Comparison of ENCODE assay signal across 8 mouse cellular contexts in genomic region chr10:127661915-127662663, GRCm38 (mm10). TPM values are rescaled to one million over a fixed set of nuclear protein-coding genes. Genes with fewer than 3 reads are reported as not detected.
DNase-seq lines count a peak whose midpoint lies in the region; ATAC-seq and TF ChIP-seq lines count a peak whose summit lies in the region.

No protein-coding gene starts in this region.

- peak overlapping the region; percentile 90 for H3K4me2 ChIP-seq in embryonic facial prominence, embryonic 13.5 days
- peak overlapping the region; percentile 67 for H3K4me2 ChIP-seq in heart, postnatal 0 days (ENCODE audit: low read depth, low read length)

- H3K4me1 ChIP-seq in embryonic facial prominence, embryonic 13.5 days = peaks cover 63% of the 10 kb centered on the region
- H3K4me1 ChIP-seq in heart, postnatal 0 days (ENCODE audit: control insufficient read depth, insufficient read depth) = peaks cover 39% of the 10 kb centered on the region

- H3K9me3 ChIP-seq in embryonic facial prominence, embryonic 13.5 days = no peaks in the 10 kb centered on the region
- no peaks in the 10 kb centered on the region for H3K9me3 ChIP-seq in heart, postnatal 0 days (replicated peaks; ENCODE audit: control insufficient read depth, low read length)

- H3K9ac ChIP-seq in embryonic facial prominence, embryonic 13.5 days = peak overlapping the region; percentile 62
- H3K9ac ChIP-seq in heart, postnatal 0 days (replicated peaks; ENCODE audit: low read depth, low read length) = peak overlapping the region; percentile 39

- peaks cover 55% of the 10 kb centered on the region for H3K36me3 ChIP-seq in embryonic facial prominence, embryonic 13.5 days
- H3K36me3 ChIP-seq in heart, postnatal 0 days (replicated peaks; ENCODE audit: control insufficient read depth, insufficient read depth, low read length) = peaks cover 44% of the 10 kb centered on the region

- WGBS in embryonic facial prominence, embryonic 13.5 days = 8% methylated on average over 16 of the region's 16 CpGs
- 3% methylated on average over 16 of the region's 16 CpGs for WGBS in heart, postnatal 0 days

- H3K27ac ChIP-seq in embryonic facial prominence, embryonic 13.5 days = peak overlapping the region; percentile 86
- peak overlapping the region; percentile 79 for H3K27ac ChIP-seq in heart, postnatal 0 days (ENCODE audit: low read depth)

- peak overlapping the region; percentile 87 for H3K4me3 ChIP-seq in embryonic facial prominence, embryonic 13.5 days
- H3K4me3 ChIP-seq in heart, postnatal 0 days (ENCODE audit: low read depth, low read length) = peak overlapping the region; percentile 42

- TF ChIP-seq EP300 in heart, postnatal 0 days (IDR thresholded peaks at IDR 0.05; ENCODE audit: low read depth) = no peak

- no peak for TF ChIP-seq CTCF in heart, postnatal 0 days (IDR thresholded peaks at IDR 0.05; ENCODE audit: low read depth)

- ATAC-seq in embryonic facial prominence, embryonic 13.5 days (ENCODE audit: insufficient number of reproducible peaks, insufficient read depth, low FRiP score, low TSS enrichment, low read depth) = peak; percentile 23; the same call in 1 of the 2 replicates
- peak; percentile 43 for ATAC-seq in heart, postnatal 0 days (ENCODE audit: insufficient read depth, low read depth)

- H3K27me3 ChIP-seq in embryonic facial prominence, embryonic 13.5 days = no peaks in the 10 kb centered on the region
- no peaks in the 10 kb centered on the region for H3K27me3 ChIP-seq in heart, postnatal 0 days (ENCODE audit: control insufficient read depth, insufficient read depth, low read length)

- DNase-seq in ES-CJ7 (ENCODE audit: low read depth, low spot score) = peak; percentile 61
- peak; percentile 68 to 71 for DNase-seq in adrenal gland, adult 18-20 months (ENCODE audit: low spot score in 2 of 2)
- peak; percentile 84 for DNase-seq in heart, postnatal 0 days (ENCODE audit: low spot score)
- DNase-seq in kidney, postnatal 14 days = peak; percentile 84
- DNase-seq in lung, postnatal 36 days = peak; percentile 82
- DNase-seq in right cerebral cortex, adult 18-20 months = peak; percentile 74
- no peak for DNase-seq in layer of hippocampus, adult 9-10 months (ENCODE audit: low spot score)

RNA-seq across cellular contexts. Expression of gene Nemp1, which starts 4.6 kb away (rescaled TPM):
- total RNA-seq in adrenal gland, adult 18-20 months (2021) = 1 to 10 TPM; 5.0 to 5.4 TPM
- 9.1 and 10.6 TPM in 2 replicates for polyA plus RNA-seq in embryonic facial prominence, embryonic 13.5 days (2015; fragmentation: Nextera tagmentation; extraction: Ambion mirVana)
- 10.0 and 16.0 TPM in 2 replicates for total RNA-seq in heart, postnatal 0 days (2014; rRNA removed; ENCODE audit: low replicate concordance)
- polyA plus RNA-seq in heart, postnatal 0 days (2015; fragmentation: Nextera tagmentation; extraction: Ambion mirVana) = 4.2 and 4.5 TPM in 2 replicates

RNA-seq across cellular contexts. Expression of gene Nab2, which starts 6.3 kb away (rescaled TPM):
- total RNA-seq in adrenal gland, adult 18-20 months (2021) = 10 to 100 TPM; 23.4 to 38.0 TPM
- 19.5 and 20.3 TPM in 2 replicates for polyA plus RNA-seq in embryonic facial prominence, embryonic 13.5 days (2015; fragmentation: Nextera tagmentation; extraction: Ambion mirVana)
- total RNA-seq in heart, postnatal 0 days (2014; rRNA removed; ENCODE audit: low replicate concordance) = 15.3 and 17.0 TPM in 2 replicates
- 4.0 and 5.3 TPM in 2 replicates for polyA plus RNA-seq in heart, postnatal 0 days (2015; fragmentation: Nextera tagmentation; extraction: Ambion mirVana)

RNA-seq across cellular contexts. Expression of gene Stat6, which starts 19.3 kb away (rescaled TPM):
- total RNA-seq in adrenal gland, adult 18-20 months (2021) = 100 to 1,000 TPM in 1 of 2 experiments, 10 to 100 TPM in 1; 87.7 to 105 TPM
- polyA plus RNA-seq in embryonic facial prominence, embryonic 13.5 days (2015; fragmentation: Nextera tagmentation; extraction: Ambion mirVana) = 21.1 and 22.0 TPM in 2 replicates
- 38.1 and 42.3 TPM in 2 replicates for total RNA-seq in heart, postnatal 0 days (2014; rRNA removed; ENCODE audit: low replicate concordance)
- polyA plus RNA-seq in heart, postnatal 0 days (2015; fragmentation: Nextera tagmentation; extraction: Ambion mirVana) = 24.0 and 24.6 TPM in 2 replicates

RNA-seq across cellular contexts. Expression of gene Lrp1, which starts 41.1 kb away (rescaled TPM):
- 100 to 1,000 TPM; 145 to 148 TPM for total RNA-seq in adrenal gland, adult 18-20 months (2021)
- polyA plus RNA-seq in embryonic facial prominence, embryonic 13.5 days (2015; fragmentation: Nextera tagmentation; extraction: Ambion mirVana) = 139 and 159 TPM in 2 replicates
- total RNA-seq in heart, postnatal 0 days (2014; rRNA removed; ENCODE audit: low replicate concordance) = 37.0 and 65.9 TPM in 2 replicates
- polyA plus RNA-seq in heart, postnatal 0 days (2015; fragmentation: Nextera tagmentation; extraction: Ambion mirVana) = 15.4 and 15.7 TPM in 2 replicates

RNA-seq across cellular contexts. Expression of gene Myo1a, which starts 42.9 kb away (rescaled TPM):
- 10 to 100 TPM in 1 of 2 experiments, under 1 TPM in 1; 0.83 to 35.2 TPM for total RNA-seq in adrenal gland, adult 18-20 months (2021)
- 0.66 and 2.5 TPM in 2 replicates for polyA plus RNA-seq in embryonic facial prominence, embryonic 13.5 days (2015; fragmentation: Nextera tagmentation; extraction: Ambion mirVana)
- total RNA-seq in heart, postnatal 0 days (2014; rRNA removed; ENCODE audit: low replicate concordance) = not detected in 2 replicates
- 0.04 and 0.05 TPM in 2 replicates for polyA plus RNA-seq in heart, postnatal 0 days (2015; fragmentation: Nextera tagmentation; extraction: Ambion mirVana)
